Mouse (Mus musculus): ENCODE measurements at regions not wholly inside any gene's neighbourhood (a gene's known extent, or its start where the extent isn't known, plus 50 kb on each side); places are given as distances from the start of the nearest gene placed in this dataset.

GRCm38 (mm10) chr13:110601840-110602239 lies 207.0 kb downstream of the Plk2 start:
- no peak for TF ChIP-seq EP300 (IDR thresholded peaks at IDR 0.05; ENCODE audit: low read depth)
- TF ChIP-seq CTCF (IDR thresholded peaks at IDR 0.05; ENCODE audit: low read depth): no peak
